Mouse (Mus musculus) testis, postnatal 14 days (tissue): ENCODE measurements at regions not wholly inside any gene's neighbourhood (a gene's known extent, or its start where the extent isn't known, plus 50 kb on each side); places are given as distances from the start of the nearest gene placed in this dataset.
"Not testable (repeated sequence)": the region's sequence is repeated elsewhere in the genome, so short reads cannot be mapped to it uniquely, and the experiment has no call there.

Experiments
- DNase-seq: peaks from one replicate; pipeline ENCODE4 v3.0.0; 2021; ENCODE audit warnings: low spot score

GRCm38 (mm10) chr11:52460190-52460780 is 64.1 kb downstream of the 9530068E07Rik start:
- DNase-seq = no peak

- DNase-seq = not testable (repeated sequence)
These were observed 74.9 kb downstream of the 9530068E07Rik start for GRCm38 (mm10) chr11:52471128-52471527.

GRCm38 (mm10) chr11:52480111-52480510 is 83.9 kb downstream of the 9530068E07Rik start:
- not testable (repeated sequence) for DNase-seq

- DNase-seq = not testable (repeated sequence)
These were observed 84.5 kb downstream of the 9530068E07Rik start for GRCm38 (mm10) chr11:52480694-52481093.

- DNase-seq = not testable (repeated sequence)
These were observed 87.3 kb downstream of the 9530068E07Rik start for GRCm38 (mm10) chr11:52483534-52483933.

- DNase-seq = not testable (repeated sequence)
These were observed 92.3 kb downstream of the 9530068E07Rik start for GRCm38 (mm10) chr11:52488538-52488937.

GRCm38 (mm10) chr11:52493336-52493735 is 97.1 kb downstream of the 9530068E07Rik start:
- DNase-seq = no peak

GRCm38 (mm10) chr11:52496908-52497307 is 100.7 kb downstream of the 9530068E07Rik start:
- no peak for DNase-seq

GRCm38 (mm10) chr11:52502759-52503365 is 106.6 kb downstream of the 9530068E07Rik start:
- DNase-seq = no peak

- no peak for DNase-seq
These were observed 115.6 kb downstream of the 9530068E07Rik start for GRCm38 (mm10) chr11:52511831-52512297.

GRCm38 (mm10) chr11:52517330-52517729 is 121.1 kb downstream of the 9530068E07Rik start:
- DNase-seq = peak; percentile 52

- DNase-seq = no peak
These were observed 123.6 kb downstream of the 9530068E07Rik start for GRCm38 (mm10) chr11:52519877-52520276.

- DNase-seq = no peak
These were observed 125.7 kb downstream of the 9530068E07Rik start for GRCm38 (mm10) chr11:52521879-52522278.

GRCm38 (mm10) chr11:52522384-52522783 is 126.2 kb downstream of the 9530068E07Rik start:
- DNase-seq = no peak

GRCm38 (mm10) chr11:52523191-52523590 is 127.0 kb downstream of the 9530068E07Rik start:
- DNase-seq = no peak

- DNase-seq = no peak
These were observed 127.4 kb downstream of the 9530068E07Rik start for GRCm38 (mm10) chr11:52523671-52524070.

GRCm38 (mm10) chr11:52525446-52525845 is 129.2 kb downstream of the 9530068E07Rik start:
- no peak for DNase-seq

- no peak for DNase-seq
These were observed 130.1 kb downstream of the 9530068E07Rik start for GRCm38 (mm10) chr11:52526306-52526705.

- no peak for DNase-seq
These were observed 137.2 kb downstream of the 9530068E07Rik start for GRCm38 (mm10) chr11:52533379-52533778.

- DNase-seq = no peak
These were observed 138.4 kb downstream of the 9530068E07Rik start for GRCm38 (mm10) chr11:52534586-52534985.

GRCm38 (mm10) chr11:52536211-52536610 is 140.0 kb downstream of the 9530068E07Rik start:
- no peak for DNase-seq

- no peak for DNase-seq
These were observed 140.6 kb downstream of the 9530068E07Rik start for GRCm38 (mm10) chr11:52536841-52537240.

GRCm38 (mm10) chr11:52537819-52538435 is 141.7 kb downstream of the 9530068E07Rik start:
- no peak for DNase-seq
